Mouse (Mus musculus): Measurements from ENCODE around the gene Pigf. TPM values are rescaled to one million over a fixed set of nuclear protein-coding genes. Genes with fewer than 3 reads are reported as not detected.

Gene Pigf
- polyA plus RNA-seq, 1 experiment = 11.7 TPM

GRCm38 (mm10) chr17:86968581-86968980 is 56.6 kb downstream of the Pigf start:
- no peak for TF ChIP-seq POLR2A (IDR thresholded peaks at IDR 0.05; ENCODE audit: low read depth, low read length)
- TF ChIP-seq CTCF (conservative IDR thresholded peaks at IDR 0.05; ENCODE audit: insufficient read depth, insufficient read length, low read depth, low read length) = no peak
- H3K4me3 ChIP-seq (ENCODE audit: insufficient read depth, low read depth, low read length) = no peak overlapping the region
- DNase-seq = no peak
- no peaks in the 10 kb centered on the region; the same call in 1 of the 2 replicates for H3K36me3 ChIP-seq (ENCODE audit: control insufficient read depth, insufficient read depth, low read length)
- H3K27me3 ChIP-seq (replicated peaks; ENCODE audit: control insufficient read depth, insufficient read depth, low read length) = no peaks in the 10 kb centered on the region
- H3K27ac ChIP-seq (ENCODE audit: insufficient read depth, low read depth, low read length) = no peak overlapping the region
- 87% methylated on average over 5 of the region's 5 CpGs for WGBS
- 0 out of 2 replicates have a peak, but pooled peaks cover 9% of the 10 kb centered on the region for H3K4me1 ChIP-seq (ENCODE audit: control insufficient read depth, insufficient read depth, low read length)

- Histone ChIP-seq H3K4me3 (ENCODE audit: insufficient read depth, low read depth, low read length) (no peak overlapping the region), H3K4me1 (ENCODE audit: control insufficient read depth, insufficient read depth, low read length) (0 out of 2 replicates have a peak, but pooled peaks cover 9% of the 10 kb centered on the region), H3K27me3 (replicated peaks; ENCODE audit: control insufficient read depth, insufficient read depth, low read length) (no peaks in the 10 kb centered on the region), H3K36me3 (ENCODE audit: control insufficient read depth, insufficient read depth, low read length) (no peaks in the 10 kb centered on the region; the same call in 1 of the 2 replicates), H3K27ac (ENCODE audit: insufficient read depth, low read depth, low read length) (no peak overlapping the region)
- no peak for TF ChIP-seq POLR2A (IDR thresholded peaks at IDR 0.05; ENCODE audit: low read depth, low read length)
- TF ChIP-seq CTCF (conservative IDR thresholded peaks at IDR 0.05; ENCODE audit: insufficient read depth, insufficient read length, low read depth, low read length) = no peak
- peak; percentile 28 for DNase-seq
- WGBS = 76% methylated on average over 10 of the region's 10 CpGs
Observed at GRCm38 (mm10) chr17:86967536-86968525, 57.4 kb downstream of the Pigf start.

GRCm38 (mm10) chr17:86967048-86967447 is 58.2 kb downstream of the Pigf start:
- Histone ChIP-seq H3K36me3 (ENCODE audit: control insufficient read depth, insufficient read depth, low read length) (no peaks in the 10 kb centered on the region; the same call in 1 of the 2 replicates), H3K4me1 (ENCODE audit: control insufficient read depth, insufficient read depth, low read length) (0 out of 2 replicates have a peak, but pooled peaks cover 9% of the 10 kb centered on the region), H3K4me3 (ENCODE audit: insufficient read depth, low read depth, low read length) (no peak overlapping the region), H3K27ac (ENCODE audit: insufficient read depth, low read depth, low read length) (no peak overlapping the region), H3K27me3 (replicated peaks; ENCODE audit: control insufficient read depth, insufficient read depth, low read length) (no peaks in the 10 kb centered on the region)
- WGBS = 84% methylated on average over 12 of the region's 12 CpGs
- no peak for TF ChIP-seq POLR2A (IDR thresholded peaks at IDR 0.05; ENCODE audit: low read depth, low read length)
- TF ChIP-seq CTCF (conservative IDR thresholded peaks at IDR 0.05; ENCODE audit: insufficient read depth, insufficient read length, low read depth, low read length) = no peak
- no peak for DNase-seq

GRCm38 (mm10) chr17:86966040-86966439 is 59.2 kb downstream of the Pigf start:
- H3K27ac ChIP-seq (ENCODE audit: insufficient read depth, low read depth, low read length) = no peak overlapping the region
- 75% methylated on average over 10 of the region's 10 CpGs for WGBS
- TF ChIP-seq CTCF (conservative IDR thresholded peaks at IDR 0.05; ENCODE audit: insufficient read depth, insufficient read length, low read depth, low read length) = no peak
- TF ChIP-seq POLR2A (IDR thresholded peaks at IDR 0.05; ENCODE audit: low read depth, low read length) = no peak
- H3K27me3 ChIP-seq (replicated peaks; ENCODE audit: control insufficient read depth, insufficient read depth, low read length) = no peaks in the 10 kb centered on the region
- H3K4me1 ChIP-seq (ENCODE audit: control insufficient read depth, insufficient read depth, low read length) = peaks cover 12% of the 10 kb centered on the region; the same call in 1 of the 2 replicates
- no peaks in the 10 kb centered on the region; the same call in 1 of the 2 replicates for H3K36me3 ChIP-seq (ENCODE audit: control insufficient read depth, insufficient read depth, low read length)
- no peak for DNase-seq
- no peak overlapping the region for H3K4me3 ChIP-seq (ENCODE audit: insufficient read depth, low read depth, low read length)

- no peak for TF ChIP-seq CTCF (conservative IDR thresholded peaks at IDR 0.05; ENCODE audit: insufficient read depth, insufficient read length, low read depth, low read length)
- TF ChIP-seq POLR2A (IDR thresholded peaks at IDR 0.05; ENCODE audit: low read depth, low read length) = no peak
- H3K4me1 ChIP-seq (ENCODE audit: control insufficient read depth, insufficient read depth, low read length) = peaks cover 12% of the 10 kb centered on the region; the same call in 1 of the 2 replicates
- DNase-seq = no peak
- no peak overlapping the region for H3K4me3 ChIP-seq (ENCODE audit: insufficient read depth, low read depth, low read length)
- no peaks in the 10 kb centered on the region for H3K27me3 ChIP-seq (replicated peaks; ENCODE audit: control insufficient read depth, insufficient read depth, low read length)
- 81% methylated on average over 8 of the region's 8 CpGs for WGBS
- no peaks in the 10 kb centered on the region; the same call in 1 of the 2 replicates for H3K36me3 ChIP-seq (ENCODE audit: control insufficient read depth, insufficient read depth, low read length)
- H3K27ac ChIP-seq (ENCODE audit: insufficient read depth, low read depth, low read length) = 0 out of 2 replicates have a peak overlapping the region, but pooled peaks have one; percentile 15
Observed at GRCm38 (mm10) chr17:86965121-86965520, 60.1 kb downstream of the Pigf start.

- H3K27ac ChIP-seq (ENCODE audit: insufficient read depth, low read depth, low read length) = peak overlapping the region; percentile 15; the same call in 1 of the 2 replicates
- peak; percentile 82 for DNase-seq
- WGBS = 10% methylated on average over 10 of the region's 10 CpGs
- H3K4me1 ChIP-seq (ENCODE audit: control insufficient read depth, insufficient read depth, low read length) = peaks cover 12% of the 10 kb centered on the region; the same call in 1 of the 2 replicates
- H3K36me3 ChIP-seq (ENCODE audit: control insufficient read depth, insufficient read depth, low read length) = no peaks in the 10 kb centered on the region
- H3K27me3 ChIP-seq (replicated peaks; ENCODE audit: control insufficient read depth, insufficient read depth, low read length) = no peaks in the 10 kb centered on the region
- TF ChIP-seq POLR2A (IDR thresholded peaks at IDR 0.05; ENCODE audit: low read depth, low read length) = no peak
- TF ChIP-seq CTCF (conservative IDR thresholded peaks at IDR 0.05; ENCODE audit: insufficient read depth, insufficient read length, low read depth, low read length) = no peak
- H3K4me3 ChIP-seq (ENCODE audit: insufficient read depth, low read depth, low read length) = peak overlapping the region; percentile 92
Observed at GRCm38 (mm10) chr17:86964502-86964901, 60.7 kb downstream of the Pigf start.

GRCm38 (mm10) chr17:86964041-86964440 is 61.2 kb downstream of the Pigf start:
- 4% methylated on average over 6 of the region's 6 CpGs for WGBS
- H3K4me1 ChIP-seq (ENCODE audit: control insufficient read depth, insufficient read depth, low read length) = peaks cover 12% of the 10 kb centered on the region; the same call in 1 of the 2 replicates
- peak overlapping the region; percentile 92 for H3K4me3 ChIP-seq (ENCODE audit: insufficient read depth, low read depth, low read length)
- DNase-seq = peak; percentile 31
- no peak overlapping the region for H3K27ac ChIP-seq (ENCODE audit: insufficient read depth, low read depth, low read length)
- H3K27me3 ChIP-seq (replicated peaks; ENCODE audit: control insufficient read depth, insufficient read depth, low read length) = no peaks in the 10 kb centered on the region
- no peaks in the 10 kb centered on the region for H3K36me3 ChIP-seq (ENCODE audit: control insufficient read depth, insufficient read depth, low read length)
- no peak for TF ChIP-seq POLR2A (IDR thresholded peaks at IDR 0.05; ENCODE audit: low read depth, low read length)
- TF ChIP-seq CTCF (conservative IDR thresholded peaks at IDR 0.05; ENCODE audit: insufficient read depth, insufficient read length, low read depth, low read length) = no peak
